Mouse (Mus musculus): ENCODE data around the gene Stk39. TPM values are rescaled to one million over a fixed set of nuclear protein-coding genes. Genes with fewer than 3 reads are reported as not detected.
A peak's percentile ranks its signal among the peaks of the same experiment; 100 is the strongest.

The Stk39 gene
- polyA plus RNA-seq, 1 experiment from 2014 or later, result 24.0 TPM

GRCm38 (mm10) chr2:68310121-68310520, 161.9 kb downstream of the Stk39 start:
- Histone ChIP-seq H3K27ac (ENCODE audit: low read depth, low read length) (no peak overlapping the region), H3K9me3 (replicated peaks; ENCODE audit: control insufficient read depth, low read length) (no peaks in the 10 kb centered on the region), H3K4me3 (ENCODE audit: low read depth, low read length) (no peak overlapping the region), H3K4me1 (ENCODE audit: control insufficient read depth, insufficient read depth, low read length) (no peaks in the 10 kb centered on the region), H3K36me3 (ENCODE audit: control insufficient read depth, insufficient read depth, low read length) (0 out of 2 replicates have a peak, but pooled peaks cover 3% of the 10 kb centered on the region), H3K9ac (ENCODE audit: low read length) (no peak overlapping the region), H3K27me3 (replicated peaks; ENCODE audit: control insufficient read depth, insufficient read depth, low read length) (no peaks in the 10 kb centered on the region), H3K4me2 (ENCODE audit: low read length) (no peak overlapping the region)
- no peak for ATAC-seq
- DNase-seq (ENCODE audit: low spot score), result no peak
- 97% methylated on average over 3 of the region's 3 CpGs for WGBS

- ATAC-seq (no peak), DNase-seq (ENCODE audit: low spot score) (no peak)
- H3K4me1 ChIP-seq (ENCODE audit: control insufficient read depth, insufficient read depth, low read length), result peaks cover 9% of the 10 kb centered on the region
- no peaks in the 10 kb centered on the region for H3K9me3 ChIP-seq (replicated peaks; ENCODE audit: control insufficient read depth, low read length)
- 0 out of 2 replicates have a peak, but pooled peaks cover 3% of the 10 kb centered on the region for H3K36me3 ChIP-seq (ENCODE audit: control insufficient read depth, insufficient read depth, low read length)
- no peak overlapping the region for H3K27ac ChIP-seq (ENCODE audit: low read depth, low read length)
- H3K27me3 ChIP-seq (replicated peaks; ENCODE audit: control insufficient read depth, insufficient read depth, low read length), result no peaks in the 10 kb centered on the region
- 33% methylated on average over 4 of the region's 4 CpGs for WGBS
- no peak overlapping the region for H3K4me3 ChIP-seq (ENCODE audit: low read depth, low read length)
- no peak overlapping the region for H3K4me2 ChIP-seq (ENCODE audit: low read length)
- no peak overlapping the region for H3K9ac ChIP-seq (ENCODE audit: low read length)
Measured at GRCm38 (mm10) chr2:68306519-68306918, 165.5 kb downstream of the Stk39 start.

DNA sequence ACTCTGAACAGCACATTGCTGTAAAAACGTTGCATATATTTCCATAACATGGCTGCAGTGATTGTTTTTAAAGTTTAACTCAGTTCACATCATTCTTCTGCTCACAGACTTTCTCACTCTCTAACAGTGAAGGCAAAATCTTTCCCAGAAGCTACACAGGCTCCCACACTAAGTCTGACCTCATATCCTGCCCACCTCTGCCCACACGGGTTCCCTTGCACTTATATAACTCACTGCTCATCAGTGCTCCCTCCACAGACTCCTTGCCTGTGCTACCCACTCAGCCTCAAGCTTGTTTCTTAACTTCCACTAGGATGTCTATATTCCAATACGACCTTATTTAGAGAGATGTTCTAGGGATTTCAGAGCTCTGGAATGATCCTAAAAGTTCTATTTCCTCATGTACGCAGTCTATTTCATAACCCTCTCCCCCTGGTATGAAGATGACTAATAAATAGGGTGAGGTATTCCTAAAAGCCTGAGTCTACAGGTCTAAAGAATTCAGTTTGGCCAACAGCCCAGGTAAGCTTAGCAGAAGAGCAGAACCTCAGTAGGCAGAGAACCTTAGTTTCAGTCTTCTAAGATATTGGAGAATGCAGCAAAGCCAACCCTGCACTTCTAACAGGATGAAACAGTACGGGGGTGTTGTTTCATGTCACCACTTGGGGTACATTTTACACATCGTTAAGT, 167.2 kb downstream of the Stk39 start:
- DNase-seq (ENCODE audit: low spot score), result no peak
- Histone ChIP-seq H3K27me3 (replicated peaks; ENCODE audit: control insufficient read depth, insufficient read depth, low read length) (no peaks in the 10 kb centered on the region), H3K27ac (ENCODE audit: low read depth, low read length) (no peak overlapping the region), H3K36me3 (ENCODE audit: control insufficient read depth, insufficient read depth, low read length) (0 out of 2 replicates have a peak, but pooled peaks cover 3% of the 10 kb centered on the region), H3K9me3 (replicated peaks; ENCODE audit: control insufficient read depth, low read length) (no peaks in the 10 kb centered on the region), H3K4me2 (ENCODE audit: low read length) (no peak overlapping the region), H3K4me1 (ENCODE audit: control insufficient read depth, insufficient read depth, low read length) (peaks cover 12% of the 10 kb centered on the region), H3K9ac (ENCODE audit: low read length) (no peak overlapping the region), H3K4me3 (ENCODE audit: low read depth, low read length) (no peak overlapping the region)
- WGBS, result 88% methylated on average over 6 of the region's 6 CpGs
- ATAC-seq, result no peak

- no peaks in the 10 kb centered on the region for H3K27me3 ChIP-seq (replicated peaks; ENCODE audit: control insufficient read depth, insufficient read depth, low read length)
- H3K9me3 ChIP-seq (replicated peaks; ENCODE audit: control insufficient read depth, low read length), result no peaks in the 10 kb centered on the region
- ATAC-seq (peak; percentile 79), DNase-seq (ENCODE audit: low spot score) (peak; percentile 78)
- peaks cover 12% of the 10 kb centered on the region for H3K4me1 ChIP-seq (ENCODE audit: control insufficient read depth, insufficient read depth, low read length)
- H3K27ac ChIP-seq (ENCODE audit: low read depth, low read length), result 0 out of 2 replicates have a peak overlapping the region, but pooled peaks have one; percentile 14
- H3K4me3 ChIP-seq (ENCODE audit: low read depth, low read length), result no peak overlapping the region
- 11% methylated on average over 4 of the region's 4 CpGs for whole genome bisulfite sequencing
- H3K36me3 ChIP-seq (ENCODE audit: control insufficient read depth, insufficient read depth, low read length), result 0 out of 2 replicates have a peak, but pooled peaks cover 3% of the 10 kb centered on the region
- no peak overlapping the region for H3K9ac ChIP-seq (ENCODE audit: low read length)
- H3K4me2 ChIP-seq (ENCODE audit: low read length), result no peak overlapping the region
Measured at GRCm38 (mm10) chr2:68301811-68302542, 170.1 kb downstream of the Stk39 start.

GRCm38 (mm10) chr2:68298356-68298755, 173.7 kb downstream of the Stk39 start:
- 94% methylated on average over 3 of the region's 3 CpGs for WGBS
- ATAC-seq, result no peak

GRCm38 (mm10) chr2:68297955-68298354, 174.1 kb downstream of the Stk39 start:
- no peak overlapping the region for H3K4me2 ChIP-seq (ENCODE audit: low read length)
- H3K36me3 ChIP-seq (ENCODE audit: control insufficient read depth, insufficient read depth, low read length), result no peaks in the 10 kb centered on the region
- H3K27me3 ChIP-seq (replicated peaks; ENCODE audit: control insufficient read depth, insufficient read depth, low read length), result no peaks in the 10 kb centered on the region
- H3K27ac ChIP-seq (ENCODE audit: low read depth, low read length), result no peak overlapping the region
- H3K9me3 ChIP-seq (replicated peaks; ENCODE audit: control insufficient read depth, low read length), result no peaks in the 10 kb centered on the region
- ATAC-seq (no peak), DNase-seq (ENCODE audit: low spot score) (no peak)
- WGBS, result 95% methylated on average over 2 of the region's 2 CpGs
- H3K4me3 ChIP-seq (ENCODE audit: low read depth, low read length), result no peak overlapping the region
- no peak overlapping the region for H3K9ac ChIP-seq (ENCODE audit: low read length)
- H3K4me1 ChIP-seq (ENCODE audit: control insufficient read depth, insufficient read depth, low read length), result peaks cover 12% of the 10 kb centered on the region

More at GRCm38 (mm10) chr2:68298356-68298755, 173.7 kb downstream of the Stk39 start:
- Histone ChIP-seq H3K9me3 (replicated peaks; ENCODE audit: control insufficient read depth, low read length) (no peaks in the 10 kb centered on the region), H3K4me1 (ENCODE audit: control insufficient read depth, insufficient read depth, low read length) (peaks cover 12% of the 10 kb centered on the region), H3K9ac (ENCODE audit: low read length) (no peak overlapping the region), H3K27me3 (replicated peaks; ENCODE audit: control insufficient read depth, insufficient read depth, low read length) (no peaks in the 10 kb centered on the region), H3K27ac (ENCODE audit: low read depth, low read length) (no peak overlapping the region), H3K4me2 (ENCODE audit: low read length) (no peak overlapping the region), H3K4me3 (ENCODE audit: low read depth, low read length) (no peak overlapping the region), H3K36me3 (ENCODE audit: control insufficient read depth, insufficient read depth, low read length) (no peaks in the 10 kb centered on the region)
- no peak for DNase-seq (ENCODE audit: low spot score)

DNA sequence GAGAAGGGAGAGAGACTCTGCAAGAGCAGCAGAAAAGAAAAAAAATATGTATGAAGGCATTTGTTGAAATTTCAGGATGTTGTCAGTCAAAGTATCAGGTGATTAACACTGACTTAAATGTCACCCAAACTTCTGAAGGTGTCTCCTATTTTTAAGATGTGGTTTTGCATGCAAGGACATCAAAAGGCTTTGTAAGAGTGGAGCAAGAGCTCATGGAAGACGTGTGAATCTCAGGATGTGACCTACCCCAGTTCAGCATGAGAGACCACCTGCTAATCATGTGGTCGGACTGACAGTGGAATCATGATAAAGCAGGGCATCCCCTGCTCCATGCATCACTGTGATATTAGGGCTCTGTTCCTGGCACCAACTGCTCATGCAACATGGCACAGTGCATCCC, 175.3 kb downstream of the Stk39 start:
- H3K4me2 ChIP-seq (ENCODE audit: low read length), result no peak overlapping the region
- H3K27ac ChIP-seq (ENCODE audit: low read depth, low read length), result no peak overlapping the region
- H3K9me3 ChIP-seq (replicated peaks; ENCODE audit: control insufficient read depth, low read length), result no peaks in the 10 kb centered on the region
- WGBS, result 84% methylated on average over 2 of the region's 2 CpGs
- peaks cover 5% of the 10 kb centered on the region for H3K4me1 ChIP-seq (ENCODE audit: control insufficient read depth, insufficient read depth, low read length)
- ATAC-seq (no peak), DNase-seq (ENCODE audit: low spot score) (no peak)
- H3K27me3 ChIP-seq (replicated peaks; ENCODE audit: control insufficient read depth, insufficient read depth, low read length), result no peaks in the 10 kb centered on the region
- no peak overlapping the region for H3K4me3 ChIP-seq (ENCODE audit: low read depth, low read length)
- no peaks in the 10 kb centered on the region for H3K36me3 ChIP-seq (ENCODE audit: control insufficient read depth, insufficient read depth, low read length)
- no peak overlapping the region for H3K9ac ChIP-seq (ENCODE audit: low read length)

DNA sequence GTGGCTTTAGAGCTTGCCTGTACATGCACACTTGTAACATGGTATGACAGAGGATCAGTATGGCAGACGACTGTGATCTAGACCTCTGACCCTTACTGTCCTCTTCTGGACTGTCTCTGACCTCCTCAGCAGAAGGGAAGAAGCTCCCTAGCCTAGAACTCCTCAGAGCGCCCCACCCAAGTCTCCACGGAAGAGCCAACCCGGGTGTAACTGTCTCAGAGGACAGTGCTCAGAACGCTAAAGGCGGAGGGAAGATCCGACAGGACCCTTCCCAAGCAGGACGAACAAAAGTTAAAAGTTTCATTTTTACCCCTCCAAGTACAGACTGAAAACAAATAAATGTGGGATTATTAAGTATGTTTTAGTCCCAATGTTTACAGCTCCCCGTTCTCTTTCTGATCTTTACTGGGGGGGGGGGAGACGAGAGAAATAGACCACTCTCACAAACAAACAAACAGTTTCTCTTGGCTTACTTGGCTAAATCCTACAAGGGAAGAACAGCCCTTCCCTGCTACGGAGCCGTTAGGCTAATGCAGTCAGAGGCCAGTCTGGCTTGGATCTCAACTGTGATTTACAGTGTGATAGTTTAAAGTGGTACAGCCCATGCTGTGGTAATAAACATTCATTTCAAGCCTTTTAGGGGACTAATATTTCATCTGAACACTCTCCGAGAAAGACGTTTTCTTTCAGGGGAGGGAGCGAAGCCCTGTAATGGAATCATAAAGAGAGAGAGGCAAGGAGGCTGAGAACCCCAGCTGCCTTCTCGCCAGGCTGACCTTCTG, 179.3 kb downstream of the Stk39 start:
- Histone ChIP-seq H3K9me3 (replicated peaks; ENCODE audit: control insufficient read depth, low read length) (no peaks in the 10 kb centered on the region), H3K36me3 (ENCODE audit: control insufficient read depth, insufficient read depth, low read length) (no peaks in the 10 kb centered on the region), H3K4me1 (ENCODE audit: control insufficient read depth, insufficient read depth, low read length) (no peaks in the 10 kb centered on the region), H3K27me3 (replicated peaks; ENCODE audit: control insufficient read depth, insufficient read depth, low read length) (no peaks in the 10 kb centered on the region), H3K9ac (ENCODE audit: low read length) (no peak overlapping the region), H3K27ac (ENCODE audit: low read depth, low read length) (no peak overlapping the region), H3K4me2 (ENCODE audit: low read length) (no peak overlapping the region), H3K4me3 (ENCODE audit: low read depth, low read length) (no peak overlapping the region)
- DNase-seq (ENCODE audit: low spot score), result no peak
- ATAC-seq, result no peak
- 88% methylated on average over 16 of the region's 16 CpGs for WGBS

All from forebrain, embryonic 14.5 days (tissue).